Comparison of ENCODE assay signal across 9 mouse cellular contexts in the genomic region with DNA sequence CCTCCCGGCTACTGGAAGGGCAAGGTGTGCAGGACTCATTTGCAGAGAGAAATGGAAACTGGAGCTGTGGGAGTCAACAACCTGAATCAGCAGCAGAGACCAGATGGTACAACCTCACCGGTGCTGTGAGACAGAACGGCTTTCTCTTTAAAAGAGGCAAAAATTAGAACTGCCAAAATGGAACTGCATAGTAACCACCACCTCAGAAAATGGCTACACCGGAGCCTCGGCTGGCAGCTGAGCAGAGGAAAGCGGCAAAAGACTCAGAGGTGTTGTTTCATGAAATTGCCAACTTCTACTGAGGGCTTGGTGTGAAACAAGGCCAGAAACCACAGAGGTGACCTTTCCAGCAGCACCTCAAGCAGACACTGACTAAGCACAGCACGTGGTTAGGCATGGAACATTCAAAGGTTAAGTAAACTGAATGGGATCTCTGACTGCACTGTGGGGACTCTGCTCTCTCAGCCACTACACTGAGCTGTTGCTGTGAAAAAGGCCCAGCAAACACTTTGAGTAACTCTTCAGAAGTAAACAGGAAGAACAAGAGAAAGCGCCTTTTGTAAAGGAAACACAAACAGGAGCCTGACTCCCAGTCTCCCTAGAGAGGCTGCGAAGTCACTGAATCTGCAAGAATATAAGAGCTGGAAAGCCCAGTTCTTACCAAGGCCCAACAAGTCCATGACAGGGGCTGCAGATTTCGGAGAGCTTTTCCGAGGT. TPM values are rescaled to one million over a fixed set of nuclear protein-coding genes. Genes with fewer than 3 reads are reported as not detected.
A peak's percentile ranks its signal among the peaks of the same experiment; 100 is the strongest.
DNase-seq lines count a peak whose midpoint lies in the region; ATAC-seq lines count a peak whose summit lies in the region.
"Had no signal": no experiment of that assay in that cellular context is flagged by ENCODE, and none has a peak within 500 bp of the region (broad histone marks: within the 10 kb centered on the region; RNA-seq: fewer than 3 reads in every experiment).

No protein-coding gene starts in this region.

- no peaks in the 10 kb centered on the region for H3K9me3 ChIP-seq in kidney, embryonic 14.5 days (ENCODE audit: control insufficient read depth, low read length)
- no peaks in the 10 kb centered on the region for H3K9me3 ChIP-seq in heart, embryonic 12.5 days (replicated peaks)
- H3K9me3 ChIP-seq: neural tube, embryonic 12.5 days had no signal

- 86% methylated on average over 11 of the region's 11 CpGs for WGBS in kidney, embryonic 14.5 days
- WGBS in heart, embryonic 12.5 days, result 80% methylated on average over 11 of the region's 11 CpGs

- H3K4me1 ChIP-seq in kidney, embryonic 14.5 days (ENCODE audit: control insufficient read depth, insufficient read depth, low read length), result no peaks in the 10 kb centered on the region
- no peaks in the 10 kb centered on the region for H3K4me1 ChIP-seq in heart, embryonic 12.5 days (replicated peaks)
- H3K4me1 ChIP-seq: neural tube, embryonic 12.5 days had no signal

- ATAC-seq in kidney, embryonic 14.5 days (ENCODE audit: low FRiP score, low TSS enrichment), result no peak
- peak; percentile 49 for ATAC-seq in activated CD4-positive, CD25-positive, alpha-beta regulatory T cell, adult 4 months
- ATAC-seq in heart, embryonic 12.5 days (ENCODE audit: insufficient number of reproducible peaks, low FRiP score), result no peak

- H3K27ac ChIP-seq in kidney, embryonic 14.5 days (ENCODE audit: low read depth, low read length), result no peak overlapping the region
- H3K27ac ChIP-seq in heart, embryonic 12.5 days (ENCODE audit: poor library complexity, severe bottlenecking), result no peak overlapping the region
- H3K27ac ChIP-seq: neural tube, embryonic 12.5 days had no signal

- peaks cover 38% of the 10 kb centered on the region for H3K36me3 ChIP-seq in kidney, embryonic 14.5 days (ENCODE audit: control insufficient read depth, insufficient read depth, low read length)
- peaks cover 24% of the 10 kb centered on the region for H3K36me3 ChIP-seq in splenic B cell, adult 2 months (ENCODE audit: control insufficient read depth, insufficient read depth, low read length, poor library complexity, severe bottlenecking)
- H3K36me3 ChIP-seq in heart, embryonic 12.5 days, result peaks cover 59% of the 10 kb centered on the region

- no peak overlapping the region for H3K4me3 ChIP-seq in kidney, embryonic 14.5 days (ENCODE audit: low read length)
- no peak overlapping the region for H3K4me3 ChIP-seq in heart, embryonic 12.5 days
- H3K4me3 ChIP-seq: neural tube, embryonic 12.5 days had no signal

- H3K4me2 ChIP-seq in kidney, embryonic 14.5 days (replicated peaks; ENCODE audit: low read depth, low read length), result no peak overlapping the region
- H3K4me2 ChIP-seq in heart, embryonic 12.5 days, result no peak overlapping the region
- H3K4me2 ChIP-seq: neural tube, embryonic 12.5 days had no signal

- H3K27me3 ChIP-seq in kidney, embryonic 14.5 days (ENCODE audit: control insufficient read depth, insufficient read depth, low read length), result no peaks in the 10 kb centered on the region
- H3K27me3 ChIP-seq in splenic B cell, adult 2 months (ENCODE audit: control insufficient read depth, insufficient read depth, low read length, poor library complexity, severe bottlenecking), result no peaks in the 10 kb centered on the region
- H3K27me3 ChIP-seq in heart, embryonic 12.5 days (replicated peaks), result no peaks in the 10 kb centered on the region
- H3K27me3 ChIP-seq: neural tube, embryonic 12.5 days had no signal

- DNase-seq in kidney, adult 8-10 months, result peak; percentile 64 to 73
- DNase-seq in kidney, postnatal 10 days, result peak; percentile 15
- peak; percentile 38 for DNase-seq in splenic B cell, adult 2 months (ENCODE audit: low read depth, low spot score)
- no peak for DNase-seq in testis, postnatal 10 days (ENCODE audit: low spot score)
- DNase-seq in layer of hippocampus, postnatal 14 days (ENCODE audit: low spot score in 2 of 2), result no peak

- H3K9ac ChIP-seq in kidney, embryonic 14.5 days (ENCODE audit: low read depth, low read length), result no peak overlapping the region
- H3K9ac ChIP-seq in heart, embryonic 12.5 days, result no peak overlapping the region
- H3K9ac ChIP-seq: neural tube, embryonic 12.5 days had no signal

RNA-seq across cellular contexts. Expression of gene Zfp69, which starts 23.4 kb away (rescaled TPM):
- polyA plus RNA-seq in kidney, embryonic 14.5 days (2014; fragmentation: Nextera tagmentation; extraction: Ambion mirVana), result 9.0 and 9.9 TPM in 2 replicates
- 1 to 10 TPM; 1.9 to 2.2 TPM for polyA plus RNA-seq in activated CD4-positive, CD25-positive, alpha-beta regulatory T cell, adult 4 months (2017; shearing (Covaris generic))
- 14.5 and 16.5 TPM in 2 replicates for polyA plus RNA-seq in heart, embryonic 12.5 days (2016; fragmentation: Nextera tagmentation; extraction: Ambion mirVana)
- total RNA-seq in layer of hippocampus, postnatal 14 days (2021), result 1 to 10 TPM; 1.4 to 2.8 TPM

RNA-seq across cellular contexts. Expression of gene Smap2, which starts 42.2 kb away (rescaled TPM):
- 13.5 and 20.2 TPM in 2 replicates for polyA plus RNA-seq in kidney, embryonic 14.5 days (2014; fragmentation: Nextera tagmentation; extraction: Ambion mirVana)
- 10 to 100 TPM; 32.5 to 39.1 TPM for polyA plus RNA-seq in activated CD4-positive, CD25-positive, alpha-beta regulatory T cell, adult 4 months (2017; shearing (Covaris generic))
- 19.6 and 21.1 TPM in 2 replicates for polyA plus RNA-seq in heart, embryonic 12.5 days (2016; fragmentation: Nextera tagmentation; extraction: Ambion mirVana)
- total RNA-seq in layer of hippocampus, postnatal 14 days (2021), result 100 to 1,000 TPM; 138 to 140 TPM

RNA-seq across cellular contexts. Expression of gene Exo5, which starts 50.1 kb away (rescaled TPM):
- 25.9 and 29.0 TPM in 2 replicates for polyA plus RNA-seq in kidney, embryonic 14.5 days (2014; fragmentation: Nextera tagmentation; extraction: Ambion mirVana)
- polyA plus RNA-seq in activated CD4-positive, CD25-positive, alpha-beta regulatory T cell, adult 4 months (2017; shearing (Covaris generic)), result 10 to 100 TPM; 28.2 to 30.5 TPM
- 11.9 and 13.1 TPM in 2 replicates for polyA plus RNA-seq in heart, embryonic 12.5 days (2016; fragmentation: Nextera tagmentation; extraction: Ambion mirVana)
- total RNA-seq in layer of hippocampus, postnatal 14 days (2021), result 10 to 100 TPM in 1 of 2 experiments, 1 to 10 TPM in 1; 9.4 to 10.1 TPM

Comparison
In these comparisons a context has a peak if more than half of its experiments do, and no peak if none do; other contexts are left out.
1. DNase-seq: peak in kidney, adult 8-10 months (2 of 2), kidney, postnatal 10 days (single experiment) and splenic B cell, adult 2 months (single experiment); none in testis, postnatal 10 days (single experiment) and layer of hippocampus, postnatal 14 days (0 of 2).